Mouse (Mus musculus) testis, adult 2 months (tissue): Measurements from ENCODE around the gene Clpsl2. TPM values are rescaled to one million over a fixed set of nuclear protein-coding genes. Genes with fewer than 3 reads are reported as not detected.

Experiments used
- H3K27ac ChIP-seq: fragments of 200-500 bp; 2 replicates; pipeline ENCODE4 v1.5.1; 2012; ENCODE audit warnings: low read depth, low read length; ENCODE audit not compliant: control insufficient read depth, insufficient read depth
- H3K27me3 ChIP-seq: fragments of 200-500 bp; 2 replicates; pipeline ENCODE4 v1.6.1; 2012; ENCODE audit warnings: mild to moderate bottlenecking, low read length, moderate library complexity; ENCODE audit not compliant: control insufficient read depth, insufficient read depth
- H3K36me3 ChIP-seq: fragments of 200-500 bp; 2 replicates; pipeline ENCODE4 v1.6.1; 2012; ENCODE audit warnings: mild to moderate bottlenecking, low read length; ENCODE audit not compliant: control insufficient read depth, insufficient read depth
- H3K4me1 ChIP-seq: fragments of 200-500 bp; 2 replicates; pipeline ENCODE4 v1.6.1; 2012; ENCODE audit warnings: low read length; ENCODE audit not compliant: control insufficient read depth, insufficient read depth
- H3K4me3 ChIP-seq: fragments of 200-500 bp; 2 replicates; pipeline ENCODE4 v1.5.1; 2012; ENCODE audit warnings: low read depth, mild to moderate bottlenecking, low read length, moderate library complexity, mixed read lengths; ENCODE audit not compliant: control insufficient read depth
- CTCF ChIP-seq: fragments of 200-500 bp; IDR thresholded peaks from 2 replicates; pipeline ENCODE4 v1.5.1; 2012; ENCODE audit warnings: low read depth, mild to moderate bottlenecking, inconsistent platforms, low read length, moderate library complexity; ENCODE audit not compliant: control insufficient read depth, insufficient read depth, insufficient replicate concordance
- POLR2A ChIP-seq: fragments of 200-500 bp; IDR thresholded peaks from 2 replicates; pipeline ENCODE4 v1.6.1; 2012; ENCODE audit warnings: low read depth, mild to moderate bottlenecking, inconsistent platforms, low read length, moderate library complexity; ENCODE audit not compliant: control insufficient read depth
- polyA plus RNA-seq: library from polyadenylated mRNA; depleted of rRNA; stranded (reverse); fragments of >200 nt; gene quantifications from 2 replicates; pipeline ENCODE4 v1.2.3, GENCODE M21; 2012

Gene Clpsl2
- polyA plus RNA-seq, 1 experiment: not detected

- TF ChIP-seq CTCF (no peak), POLR2A (0 out of 2 replicates have a peak, but pooled peaks have one; percentile 22)
- H3K27ac ChIP-seq: peak overlapping the region; percentile 54
- H3K4me3 ChIP-seq: peak overlapping the region; percentile 71
- no peaks in the 10 kb centered on the region for H3K27me3 ChIP-seq
- H3K4me1 ChIP-seq: peaks cover 22% of the 10 kb centered on the region
- H3K36me3 ChIP-seq: no peaks in the 10 kb centered on the region
Observed at GRCm38 (mm10) chr17:28527184-28528042, 21.8 kb upstream of the Clpsl2 start.

GRCm38 (mm10) chr17:28528043-28528351 is 21.2 kb upstream of the Clpsl2 start:
- H3K27me3 ChIP-seq: no peaks in the 10 kb centered on the region
- no peak for TF ChIP-seq POLR2A
- TF ChIP-seq CTCF: peak; percentile 85
- peak overlapping the region; percentile 71 for H3K4me3 ChIP-seq
- H3K27ac ChIP-seq: peak overlapping the region; percentile 54; the same call in 1 of the 2 replicates
- H3K36me3 ChIP-seq: no peaks in the 10 kb centered on the region
- peaks cover 18% of the 10 kb centered on the region for H3K4me1 ChIP-seq

- no peak for TF ChIP-seq CTCF
- no peak for TF ChIP-seq POLR2A
- Histone ChIP-seq H3K36me3 (no peaks in the 10 kb centered on the region), H3K4me1 (peaks cover 13% of the 10 kb centered on the region), H3K27ac (no peak overlapping the region), H3K4me3 (peak overlapping the region; percentile 84), H3K27me3 (no peaks in the 10 kb centered on the region)
Observed at GRCm38 (mm10) chr17:28529116-28529515, 20.1 kb upstream of the Clpsl2 start.

GRCm38 (mm10) chr17:28530506-28530905 is 18.7 kb upstream of the Clpsl2 start, which contains the start of gene Armc12:
Gene Armc12 (plus strand): TSS chr17:28530806.
- Histone ChIP-seq H3K27me3 (no peaks in the 10 kb centered on the region), H3K4me1 (peaks cover 12% of the 10 kb centered on the region), H3K36me3 (no peaks in the 10 kb centered on the region), H3K4me3 (peak within 1 kb of the TSS; percentile 84), H3K27ac (peak within 1 kb of the TSS; percentile 16; the same call in 1 of the 2 replicates)
- peak; percentile 44; the same call in 1 of the 2 replicates for TF ChIP-seq POLR2A
- TF ChIP-seq CTCF: no peak

GRCm38 (mm10) chr17:28531946-28532345 is 17.3 kb upstream of the Clpsl2 start:
- H3K4me1 ChIP-seq: peaks cover 12% of the 10 kb centered on the region
- peak overlapping the region; percentile 81 for H3K4me3 ChIP-seq
- no peaks in the 10 kb centered on the region for H3K27me3 ChIP-seq
- peak overlapping the region; percentile 16; the same call in 1 of the 2 replicates for H3K27ac ChIP-seq
- no peak for TF ChIP-seq CTCF
- TF ChIP-seq POLR2A: no peak
- no peaks in the 10 kb centered on the region for H3K36me3 ChIP-seq

GRCm38 (mm10) chr17:28532557-28532956 is 16.7 kb upstream of the Clpsl2 start:
- H3K36me3 ChIP-seq: no peaks in the 10 kb centered on the region
- peaks cover 12% of the 10 kb centered on the region for H3K4me1 ChIP-seq
- no peaks in the 10 kb centered on the region for H3K27me3 ChIP-seq
- H3K27ac ChIP-seq: no peak overlapping the region
- no peak for TF ChIP-seq POLR2A
- TF ChIP-seq CTCF: no peak
- peak overlapping the region; percentile 81 for H3K4me3 ChIP-seq

GRCm38 (mm10) chr17:28533327-28533726 is 15.9 kb upstream of the Clpsl2 start:
- Histone ChIP-seq H3K4me1 (peaks cover 10% of the 10 kb centered on the region), H3K27me3 (no peaks in the 10 kb centered on the region), H3K27ac (no peak overlapping the region), H3K36me3 (no peaks in the 10 kb centered on the region), H3K4me3 (peak overlapping the region; percentile 81)
- peak; percentile 59; the same call in 1 of the 2 replicates for TF ChIP-seq POLR2A
- no peak for TF ChIP-seq CTCF

GRCm38 (mm10) chr17:28537881-28538280 is 11.3 kb upstream of the Clpsl2 start:
- Histone ChIP-seq H3K36me3 (no peaks in the 10 kb centered on the region), H3K27ac (no peak overlapping the region)
- TF ChIP-seq POLR2A (no peak), CTCF (peak; percentile 60; the same call in 1 of the 2 replicates)

More at GRCm38 (mm10) chr17:28537881-28538280, 11.3 kb upstream of the Clpsl2 start:
- H3K4me1 ChIP-seq: peaks cover 13% of the 10 kb centered on the region
- H3K27me3 ChIP-seq: no peaks in the 10 kb centered on the region
- peak overlapping the region; percentile 26 for H3K4me3 ChIP-seq
